Mouse (Mus musculus): ENCODE results near the gene M1ap. TPM values are rescaled to one million over a fixed set of nuclear protein-coding genes. Genes with fewer than 3 reads are reported as not detected.

The M1ap gene
- polyA plus RNA-seq, 1 experiment from 2014 or later: 2.4 TPM

DNA sequence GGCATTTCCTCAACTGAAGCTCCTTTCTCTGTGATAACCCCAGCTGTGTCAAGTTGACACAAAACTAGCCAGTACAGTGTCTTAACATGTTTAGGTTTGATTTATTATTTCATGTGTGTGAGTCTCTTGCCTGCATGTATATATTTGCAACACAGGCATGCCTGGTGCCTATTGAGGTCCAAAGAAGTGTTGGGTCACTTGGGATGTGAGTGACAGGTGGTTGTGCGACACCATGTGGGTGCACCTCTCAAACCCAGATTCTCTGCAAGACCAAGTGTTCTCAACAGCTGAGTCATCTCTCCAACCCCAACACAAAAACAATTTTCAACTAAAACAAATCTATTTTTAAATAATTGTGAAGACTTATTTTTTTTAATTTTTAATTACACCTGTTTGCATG, 56.4 kb downstream of the M1ap start:
- H3K36me3 ChIP-seq (ENCODE audit: control insufficient read depth, insufficient read depth, low read length): no peaks in the 10 kb centered on the region
- WGBS: 91% methylated on average over 1 of the region's 1 CpGs
- no peaks in the 10 kb centered on the region for H3K9me3 ChIP-seq (ENCODE audit: control insufficient read depth, low read length)
- H3K4me1 ChIP-seq (replicated peaks; ENCODE audit: control insufficient read depth, insufficient read depth, low read length): peaks cover 5% of the 10 kb centered on the region; the same call in 1 of the 2 replicates
- no peak overlapping the region for H3K9ac ChIP-seq (ENCODE audit: low read length)
- H3K4me3 ChIP-seq (ENCODE audit: low read length): no peak overlapping the region
- no peak for ATAC-seq (ENCODE audit: low read depth)
- H3K27me3 ChIP-seq (ENCODE audit: control insufficient read depth, insufficient read depth, low read depth, low read length): no peaks in the 10 kb centered on the region
- no peak overlapping the region for H3K27ac ChIP-seq (ENCODE audit: low read length)
- H3K4me2 ChIP-seq (ENCODE audit: low read depth, low read length): no peak overlapping the region

- WGBS: 72% methylated on average over 5 of the region's 5 CpGs
- no peak overlapping the region for H3K4me2 ChIP-seq (ENCODE audit: low read depth, low read length)
- H3K9me3 ChIP-seq (ENCODE audit: control insufficient read depth, low read length): no peaks in the 10 kb centered on the region
- no peaks in the 10 kb centered on the region for H3K27me3 ChIP-seq (ENCODE audit: control insufficient read depth, insufficient read depth, low read depth, low read length)
- no peak overlapping the region for H3K9ac ChIP-seq (ENCODE audit: low read length)
- ATAC-seq (ENCODE audit: low read depth): no peak
- peaks cover 5% of the 10 kb centered on the region; the same call in 1 of the 2 replicates for H3K4me1 ChIP-seq (replicated peaks; ENCODE audit: control insufficient read depth, insufficient read depth, low read length)
- no peak overlapping the region for H3K27ac ChIP-seq (ENCODE audit: low read length)
- no peak overlapping the region for H3K4me3 ChIP-seq (ENCODE audit: low read length)
- H3K36me3 ChIP-seq (ENCODE audit: control insufficient read depth, insufficient read depth, low read length): no peaks in the 10 kb centered on the region
Observed at GRCm38 (mm10) chr6:83003850-83004249, 57.1 kb downstream of the M1ap start.

- peaks cover 5% of the 10 kb centered on the region; the same call in 1 of the 2 replicates for H3K4me1 ChIP-seq (replicated peaks; ENCODE audit: control insufficient read depth, insufficient read depth, low read length)
- no peak overlapping the region for H3K4me3 ChIP-seq (ENCODE audit: low read length)
- no peaks in the 10 kb centered on the region for H3K27me3 ChIP-seq (ENCODE audit: control insufficient read depth, insufficient read depth, low read depth, low read length)
- H3K9me3 ChIP-seq (ENCODE audit: control insufficient read depth, low read length): no peaks in the 10 kb centered on the region
- no peaks in the 10 kb centered on the region for H3K36me3 ChIP-seq (ENCODE audit: control insufficient read depth, insufficient read depth, low read length)
- H3K4me2 ChIP-seq (ENCODE audit: low read depth, low read length): no peak overlapping the region
- no peak for ATAC-seq (ENCODE audit: low read depth)
- H3K9ac ChIP-seq (ENCODE audit: low read length): no peak overlapping the region
- peak overlapping the region; percentile 2; the same call in 1 of the 2 replicates for H3K27ac ChIP-seq (ENCODE audit: low read length)
- 70% methylated on average over 2 of the region's 2 CpGs for WGBS
Observed at GRCm38 (mm10) chr6:83004309-83004708, 57.6 kb downstream of the M1ap start.

- no peak overlapping the region for H3K4me2 ChIP-seq (ENCODE audit: low read depth, low read length)
- H3K27me3 ChIP-seq (ENCODE audit: control insufficient read depth, insufficient read depth, low read depth, low read length): no peaks in the 10 kb centered on the region
- peak overlapping the region; percentile 2 for H3K27ac ChIP-seq (ENCODE audit: low read length)
- 49% methylated on average over 7 of the region's 7 CpGs for WGBS
- no peaks in the 10 kb centered on the region for H3K36me3 ChIP-seq (ENCODE audit: control insufficient read depth, insufficient read depth, low read length)
- peak; percentile 48; the same call in 1 of the 2 replicates for ATAC-seq (ENCODE audit: low read depth)
- H3K9ac ChIP-seq (ENCODE audit: low read length): no peak overlapping the region
- no peak overlapping the region for H3K4me3 ChIP-seq (ENCODE audit: low read length)
- peaks cover 5% of the 10 kb centered on the region; the same call in 1 of the 2 replicates for H3K4me1 ChIP-seq (replicated peaks; ENCODE audit: control insufficient read depth, insufficient read depth, low read length)
- H3K9me3 ChIP-seq (ENCODE audit: control insufficient read depth, low read length): no peaks in the 10 kb centered on the region
Observed at GRCm38 (mm10) chr6:83004872-83005271, 58.2 kb downstream of the M1ap start.

DNA sequence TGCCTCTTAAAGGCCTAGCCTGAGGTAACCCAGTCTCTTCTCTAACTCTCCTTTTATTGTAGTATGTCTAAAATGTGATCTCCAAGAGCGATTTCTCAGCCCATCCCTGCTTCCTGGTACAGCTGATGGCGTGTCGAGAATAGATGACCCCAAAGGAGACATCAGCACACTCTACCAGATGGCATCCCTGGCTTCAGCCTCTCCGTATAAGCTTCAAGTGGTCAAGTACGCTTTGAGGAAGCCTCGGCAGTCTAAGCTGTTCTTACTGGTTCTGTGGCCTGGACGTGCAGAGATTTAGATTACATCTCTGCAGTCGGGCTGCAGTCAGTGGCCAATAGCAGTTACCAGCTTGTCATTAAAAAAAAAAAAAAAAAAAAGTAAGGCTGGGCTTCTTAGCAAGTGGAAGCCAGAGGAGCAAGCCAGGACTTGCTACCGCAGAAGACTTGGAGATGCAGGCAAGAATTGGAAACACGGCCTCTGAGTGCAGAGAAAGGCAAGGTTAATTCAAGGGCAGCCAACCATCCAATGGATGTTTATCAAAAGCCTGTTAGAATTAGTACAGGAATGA, 58.8 kb downstream of the M1ap start:
- H3K27ac ChIP-seq (ENCODE audit: low read length): peak overlapping the region; percentile 2
- H3K36me3 ChIP-seq (ENCODE audit: control insufficient read depth, insufficient read depth, low read length): no peaks in the 10 kb centered on the region
- peaks cover 10% of the 10 kb centered on the region; the same call in 1 of the 2 replicates for H3K4me1 ChIP-seq (replicated peaks; ENCODE audit: control insufficient read depth, insufficient read depth, low read length)
- H3K27me3 ChIP-seq (ENCODE audit: control insufficient read depth, insufficient read depth, low read depth, low read length): no peaks in the 10 kb centered on the region
- no peak overlapping the region for H3K4me2 ChIP-seq (ENCODE audit: low read depth, low read length)
- 71% methylated on average over 10 of the region's 10 CpGs for WGBS
- no peak for ATAC-seq (ENCODE audit: low read depth)
- H3K9me3 ChIP-seq (ENCODE audit: control insufficient read depth, low read length): no peaks in the 10 kb centered on the region
- H3K9ac ChIP-seq (ENCODE audit: low read length): no peak overlapping the region
- no peak overlapping the region for H3K4me3 ChIP-seq (ENCODE audit: low read length)

DNA sequence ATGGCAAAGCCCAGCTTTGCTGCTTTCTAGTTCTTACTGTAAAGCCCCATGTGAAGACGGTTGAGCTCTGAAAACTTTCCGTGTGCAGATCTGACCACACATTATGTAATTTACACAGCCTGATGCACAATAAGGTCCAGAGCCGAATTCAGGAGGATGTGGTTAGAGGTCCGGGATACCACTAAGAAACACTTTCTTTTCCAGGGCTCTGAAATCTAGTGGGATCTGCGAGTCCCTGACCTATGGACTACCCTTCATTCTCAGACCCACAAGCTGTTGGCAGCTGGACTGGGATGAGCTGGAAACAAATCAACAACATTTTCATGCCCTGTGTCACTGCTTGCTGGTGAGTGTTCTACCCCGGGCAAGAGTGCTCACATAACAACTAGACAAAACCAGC, 59.4 kb downstream of the M1ap start:
- Histone ChIP-seq H3K36me3 (ENCODE audit: control insufficient read depth, insufficient read depth, low read length) (no peaks in the 10 kb centered on the region), H3K9me3 (ENCODE audit: control insufficient read depth, low read length) (no peaks in the 10 kb centered on the region), H3K27ac (ENCODE audit: low read length) (no peak overlapping the region), H3K4me1 (replicated peaks; ENCODE audit: control insufficient read depth, insufficient read depth, low read length) (peaks cover 10% of the 10 kb centered on the region; the same call in 1 of the 2 replicates), H3K27me3 (ENCODE audit: control insufficient read depth, insufficient read depth, low read depth, low read length) (no peaks in the 10 kb centered on the region), H3K9ac (ENCODE audit: low read length) (no peak overlapping the region), H3K4me2 (ENCODE audit: low read depth, low read length) (no peak overlapping the region), H3K4me3 (ENCODE audit: low read length) (no peak overlapping the region)
- no peak for ATAC-seq (ENCODE audit: low read depth)
- WGBS: 82% methylated on average over 6 of the region's 6 CpGs

GRCm38 (mm10) chr6:83008659-83009058, 62.0 kb downstream of the M1ap start:
- no peak overlapping the region for H3K27ac ChIP-seq (ENCODE audit: low read length)
- H3K4me3 ChIP-seq (ENCODE audit: low read length): no peak overlapping the region
- ATAC-seq (ENCODE audit: low read depth): peak; percentile 59; the same call in 1 of the 2 replicates
- no peaks in the 10 kb centered on the region for H3K36me3 ChIP-seq (ENCODE audit: control insufficient read depth, insufficient read depth, low read length)
- peaks cover 10% of the 10 kb centered on the region; the same call in 1 of the 2 replicates for H3K4me1 ChIP-seq (replicated peaks; ENCODE audit: control insufficient read depth, insufficient read depth, low read length)
- no peak overlapping the region for H3K4me2 ChIP-seq (ENCODE audit: low read depth, low read length)
- H3K27me3 ChIP-seq (ENCODE audit: control insufficient read depth, insufficient read depth, low read depth, low read length): no peaks in the 10 kb centered on the region
- H3K9me3 ChIP-seq (ENCODE audit: control insufficient read depth, low read length): no peaks in the 10 kb centered on the region
- WGBS: 31% methylated on average over 3 of the region's 3 CpGs
- no peak overlapping the region for H3K9ac ChIP-seq (ENCODE audit: low read length)

DNA sequence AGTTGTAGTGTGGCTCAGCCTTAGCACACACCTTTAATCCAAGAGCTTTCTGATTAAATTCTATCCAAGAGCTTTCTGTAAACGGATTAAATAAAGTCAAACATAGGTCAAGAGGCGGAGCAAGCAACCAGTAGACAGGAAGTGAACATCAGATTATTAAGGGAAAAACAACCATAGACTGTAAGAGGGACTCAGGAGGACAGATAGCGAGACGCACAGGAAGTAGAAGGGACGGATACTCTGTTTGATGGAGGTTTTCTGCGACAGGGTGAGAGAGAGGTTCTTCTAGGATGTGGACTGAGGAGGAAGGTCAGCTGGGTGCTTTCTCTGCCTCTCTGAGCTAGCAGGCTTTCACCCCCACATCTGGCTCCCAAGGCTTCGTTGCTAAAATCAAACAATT, 63.3 kb downstream of the M1ap start:
- no peak for ATAC-seq (ENCODE audit: low read depth)
- no peak overlapping the region for H3K4me2 ChIP-seq (ENCODE audit: low read depth, low read length)
- H3K9ac ChIP-seq (ENCODE audit: low read length): no peak overlapping the region
- H3K9me3 ChIP-seq (ENCODE audit: control insufficient read depth, low read length): no peaks in the 10 kb centered on the region
- 30% methylated on average over 7 of the region's 7 CpGs for WGBS
- H3K4me3 ChIP-seq (ENCODE audit: low read length): no peak overlapping the region
- no peaks in the 10 kb centered on the region; the same call in 1 of the 2 replicates for H3K27me3 ChIP-seq (ENCODE audit: control insufficient read depth, insufficient read depth, low read depth, low read length)
- H3K27ac ChIP-seq (ENCODE audit: low read length): no peak overlapping the region
- peaks cover 7% of the 10 kb centered on the region for H3K4me1 ChIP-seq (replicated peaks; ENCODE audit: control insufficient read depth, insufficient read depth, low read length)
- H3K36me3 ChIP-seq (ENCODE audit: control insufficient read depth, insufficient read depth, low read length): no peaks in the 10 kb centered on the region

DNA sequence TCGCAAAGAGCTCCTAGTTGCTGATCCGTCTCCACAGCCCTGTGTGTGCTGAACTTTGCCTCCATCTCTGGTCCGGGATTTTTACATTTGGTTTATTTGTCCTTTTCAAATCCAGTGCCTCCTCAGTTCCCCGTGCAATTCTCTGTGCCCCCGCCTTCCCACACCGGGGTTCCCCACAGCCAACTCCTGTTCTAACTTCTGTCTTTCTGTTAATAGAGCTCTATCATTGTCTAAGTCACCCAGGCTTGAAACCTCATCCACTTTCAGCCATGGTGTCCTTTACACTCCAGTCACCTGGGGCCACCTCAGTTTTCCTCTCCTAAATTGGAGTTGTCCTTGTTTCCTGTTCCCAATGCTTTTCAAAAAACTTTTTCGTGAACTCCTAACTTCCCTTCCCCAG, 64.6 kb downstream of the M1ap start:
- no peak overlapping the region for H3K4me2 ChIP-seq (ENCODE audit: low read depth, low read length)
- 75% methylated on average over 7 of the region's 7 CpGs for WGBS

More for the DNA sequence above, 64.6 kb downstream of the M1ap start:
- ATAC-seq (ENCODE audit: low read depth): no peak
- Histone ChIP-seq H3K27me3 (ENCODE audit: control insufficient read depth, insufficient read depth, low read depth, low read length) (no peaks in the 10 kb centered on the region; the same call in 1 of the 2 replicates), H3K9ac (ENCODE audit: low read length) (no peak overlapping the region), H3K4me1 (replicated peaks; ENCODE audit: control insufficient read depth, insufficient read depth, low read length) (peaks cover 5% of the 10 kb centered on the region), H3K4me3 (ENCODE audit: low read length) (no peak overlapping the region), H3K9me3 (ENCODE audit: control insufficient read depth, low read length) (no peaks in the 10 kb centered on the region), H3K36me3 (ENCODE audit: control insufficient read depth, insufficient read depth, low read length) (no peaks in the 10 kb centered on the region), H3K27ac (ENCODE audit: low read length) (no peak overlapping the region)

All from lung, embryonic 16.5 days (tissue).